In genomic region chr9:49485892-49486311, GRCm38 (mm10) we compare ENCODE assay signal across 8 mouse cellular contexts. TPM values are rescaled to one million over a fixed set of nuclear protein-coding genes. Genes with fewer than 3 reads are reported as not detected.
DNase-seq lines count a peak whose midpoint lies in the region; ATAC-seq and TF ChIP-seq lines count a peak whose summit lies in the region.

Ttc12 (minus strand) TSS chr9:49486225.

- 1% methylated on average over 18 of the region's 18 CpGs for WGBS in limb, embryonic 14.5 days
- 0% methylated on average over 18 of the region's 18 CpGs for WGBS in midbrain, embryonic 14.5 days

- TF ChIP-seq POLR2A in limb, embryonic 14.5 days (IDR thresholded peaks at IDR 0.05; ENCODE audit: borderline replicate concordance, extremely low read depth, insufficient read depth, insufficient read length), result no peak

- H3K9me3 ChIP-seq in limb, embryonic 14.5 days (ENCODE audit: control insufficient read depth, low read length), result no peaks in the 10 kb centered on the region
- H3K9me3 ChIP-seq in midbrain, embryonic 14.5 days (ENCODE audit: control insufficient read depth, low read length), result no peaks in the 10 kb centered on the region

- H3K4me2 ChIP-seq in limb, embryonic 14.5 days (replicated peaks; ENCODE audit: low read depth, low read length, severe bottlenecking), result peak within 1 kb of the TSS; percentile 88
- peak within 1 kb of the TSS; percentile 76 for H3K4me2 ChIP-seq in midbrain, embryonic 14.5 days (ENCODE audit: low read length)

- H3K4me3 ChIP-seq in limb, embryonic 14.5 days (replicated peaks; ENCODE audit: low read length), result peak within 1 kb of the TSS; percentile 54
- peak within 1 kb of the TSS; percentile 41 for H3K4me3 ChIP-seq in midbrain, embryonic 14.5 days (replicated peaks; ENCODE audit: low read depth, low read length)

- peaks cover 11% of the 10 kb centered on the region; the same call in 1 of the 2 replicates for H3K4me1 ChIP-seq in limb, embryonic 14.5 days (ENCODE audit: control insufficient read depth, insufficient read depth, low read length)
- peaks cover 15% of the 10 kb centered on the region for H3K4me1 ChIP-seq in midbrain, embryonic 14.5 days (ENCODE audit: control insufficient read depth, insufficient read depth, low read length)

- DNase-seq in layer of hippocampus, adult 11-12 months (ENCODE audit: low spot score), result peak; percentile 75
- DNase-seq in layer of hippocampus, adult 9-10 months (ENCODE audit: low spot score), result no peak
- DNase-seq in embryo, embryonic 11 days, result peak; percentile 89
- peak; percentile 99 for DNase-seq in heart, adult 11 months
- peak; percentile 92 for DNase-seq in kidney, adult 11 months
- peak; percentile 85 for DNase-seq in limb, embryonic 14.5 days (ENCODE audit: low spot score)
- peak; percentile 78 for DNase-seq in midbrain, embryonic 14.5 days
- peak; percentile 12 to 56 for DNase-seq in spleen, postnatal 10 days (ENCODE audit: low spot score in 2 of 2)

- peak; percentile 84 for ATAC-seq in limb, embryonic 14.5 days (ENCODE audit: low FRiP score, low read depth)
- peak; percentile 79; the same call in 1 of the 2 replicates for ATAC-seq in midbrain, embryonic 14.5 days (ENCODE audit: low FRiP score, low TSS enrichment)

- H3K27me3 ChIP-seq in limb, embryonic 14.5 days (ENCODE audit: control insufficient read depth, insufficient read depth, low read length), result no peaks in the 10 kb centered on the region
- no peaks in the 10 kb centered on the region for H3K27me3 ChIP-seq in midbrain, embryonic 14.5 days (ENCODE audit: control insufficient read depth, insufficient read depth, low read length)

- peak within 1 kb of the TSS; percentile 45 for H3K9ac ChIP-seq in limb, embryonic 14.5 days (ENCODE audit: low read depth, low read length, severe bottlenecking)
- H3K9ac ChIP-seq in midbrain, embryonic 14.5 days (replicated peaks; ENCODE audit: low read length), result peak within 1 kb of the TSS; percentile 44

- no peaks in the 10 kb centered on the region for H3K36me3 ChIP-seq in limb, embryonic 14.5 days (ENCODE audit: control insufficient read depth, insufficient read depth, low read length)
- H3K36me3 ChIP-seq in midbrain, embryonic 14.5 days (ENCODE audit: control insufficient read depth, insufficient read depth, low read length), result no peaks in the 10 kb centered on the region

- H3K27ac ChIP-seq in limb, embryonic 14.5 days (replicated peaks; ENCODE audit: low read depth, low read length), result no peak within 1 kb of the TSS
- H3K27ac ChIP-seq in midbrain, embryonic 14.5 days (replicated peaks; ENCODE audit: low read depth, low read length), result no peak within 1 kb of the TSS

RNA-seq across cellular contexts. Expression of gene Ttc12, which starts in this region (rescaled TPM):
- 1.8 and 2.3 TPM in 2 replicates for polyA plus RNA-seq in limb, embryonic 14.5 days (2012; rRNA removed)
- polyA plus RNA-seq in limb, embryonic 14.5 days (2014; fragmentation: Nextera tagmentation; extraction: Ambion mirVana), result 1.0 and 1.7 TPM in 2 replicates
- 0.94 and 1.9 TPM in 2 replicates for polyA plus RNA-seq in midbrain, embryonic 14.5 days (2014; fragmentation: Nextera tagmentation; extraction: Ambion mirVana)
